Mouse (Mus musculus): ENCODE results near the gene Adamts16.

DNA sequence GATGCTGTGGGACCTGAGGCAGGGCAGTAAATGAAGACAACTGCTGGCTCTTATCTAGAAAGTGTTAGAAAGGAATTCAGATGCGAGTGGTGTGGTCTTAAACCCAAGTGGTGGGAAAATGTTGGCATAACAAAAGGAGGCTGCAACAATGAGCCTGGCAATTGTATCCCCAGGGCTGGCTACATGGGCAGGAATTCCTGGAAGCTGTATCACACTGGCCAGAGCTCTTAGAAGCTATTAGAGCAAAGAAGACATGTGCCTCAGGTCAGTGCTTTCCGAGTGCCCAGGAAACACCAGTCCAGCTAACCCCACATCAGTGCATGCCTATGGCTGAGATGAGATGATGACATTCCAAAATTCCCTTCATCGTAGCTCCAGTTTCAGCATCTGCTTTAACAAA is 42.3 kb downstream of the Adamts16 start:
- TF ChIP-seq POLR2A (IDR thresholded peaks at IDR 0.05; ENCODE audit: insufficient read depth, low read depth, low read length) (no peak), CTCF (IDR thresholded peaks at IDR 0.05; ENCODE audit: insufficient read depth, low read depth, low read length) (no peak)

All from olfactory bulb, adult 2 months (tissue).